Mouse (Mus musculus) natural killer cell, adult 2 months (primary cell): ENCODE measurements around the gene Yy1.
A peak's percentile ranks its signal among the peaks of the same experiment; 100 is the strongest.
"Not testable (repeated sequence)": the region's sequence is repeated elsewhere in the genome, so short reads cannot be mapped to it uniquely, and the experiment has no call there.

Experiments
- DNase-seq, 2 experiments: peaks; one replicate each; pipeline ENCODE4 v3.0.0; 2022; ENCODE audit warnings: low spot score in 2 of 2

Yy1 gene

DNA sequence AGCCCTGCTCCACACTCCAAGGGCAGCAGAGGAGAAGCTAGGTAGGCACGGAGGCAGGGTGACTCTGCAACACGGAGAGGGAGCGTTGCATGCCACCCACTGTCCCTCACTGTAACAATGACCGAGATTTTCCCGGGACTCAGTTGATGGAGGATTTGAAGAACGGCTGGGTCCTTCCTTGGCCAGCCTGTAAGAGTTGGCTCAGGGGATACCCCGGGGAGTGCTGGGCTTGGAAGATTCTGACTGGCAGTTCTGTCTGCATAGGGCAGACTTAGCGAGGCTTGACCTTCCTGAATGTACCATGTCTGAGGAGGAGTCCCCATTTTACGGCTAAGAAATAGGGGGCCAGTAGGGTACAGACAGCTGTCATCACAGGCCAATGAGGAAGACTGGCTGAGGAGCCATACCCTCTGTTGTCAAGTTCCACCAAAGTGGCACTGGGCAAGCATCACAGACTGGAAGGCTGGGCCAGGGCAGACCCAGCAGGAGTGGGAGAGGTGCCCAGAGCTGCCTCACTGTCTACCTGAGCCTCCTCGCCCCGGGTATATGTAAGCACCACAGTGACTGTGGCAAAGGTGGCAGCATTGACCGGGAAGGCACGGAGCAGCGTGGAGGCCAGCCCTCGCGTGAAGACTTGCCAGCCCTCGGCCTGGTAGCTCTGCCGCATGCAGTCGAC is 33.6 kb downstream of the Yy1 start:
- DNase-seq: no peak

DNA sequence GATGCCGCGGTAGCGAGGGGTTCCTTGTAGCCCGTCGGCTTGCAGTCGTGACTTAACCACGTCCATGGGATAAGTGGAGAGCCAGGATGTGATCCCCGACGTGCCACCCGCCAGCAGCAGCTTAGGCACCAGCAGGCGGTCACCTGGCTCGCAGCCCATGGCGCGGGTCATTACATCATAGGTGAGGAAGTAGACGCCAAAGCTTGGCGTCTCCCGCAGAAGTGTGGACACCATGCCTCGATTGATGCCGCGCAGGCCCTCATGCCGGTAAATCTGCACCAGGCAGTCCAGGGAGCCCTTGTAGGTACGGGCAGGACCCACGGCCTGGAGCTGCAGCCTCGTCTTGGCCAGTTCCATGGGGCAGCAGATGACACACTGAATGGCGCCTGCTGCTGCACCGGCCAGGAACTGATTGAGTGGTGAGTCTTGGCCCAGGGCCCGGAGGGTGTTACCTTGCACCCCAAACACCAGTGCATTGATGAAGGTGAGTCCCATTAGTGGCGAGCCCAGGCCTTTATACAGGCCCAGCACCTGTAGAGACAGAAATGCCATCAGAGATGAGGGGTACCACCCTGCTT is 34.3 kb downstream of the Yy1 start:
- no peak for DNase-seq

DNA sequence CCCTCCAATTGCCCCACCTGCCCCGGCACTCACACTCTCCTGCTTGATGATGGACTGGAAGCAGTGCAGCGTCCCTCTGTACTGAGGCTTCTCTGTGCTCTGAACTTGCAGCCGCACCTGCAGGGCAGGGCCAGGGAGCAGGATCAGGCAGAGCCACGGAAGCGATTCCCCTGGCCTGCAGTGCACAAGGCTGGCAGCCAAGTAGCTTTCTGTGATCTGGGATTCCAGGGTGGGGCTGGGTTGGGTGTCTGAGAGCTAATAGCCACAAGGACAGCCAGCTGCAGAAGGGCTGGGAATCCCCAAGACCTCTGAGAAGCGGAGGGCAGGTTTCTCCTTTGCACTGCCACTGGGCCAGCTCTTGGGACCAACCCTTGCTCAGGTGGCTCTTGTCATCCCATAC is 34.9 kb downstream of the Yy1 start:
- no peak for DNase-seq

DNA sequence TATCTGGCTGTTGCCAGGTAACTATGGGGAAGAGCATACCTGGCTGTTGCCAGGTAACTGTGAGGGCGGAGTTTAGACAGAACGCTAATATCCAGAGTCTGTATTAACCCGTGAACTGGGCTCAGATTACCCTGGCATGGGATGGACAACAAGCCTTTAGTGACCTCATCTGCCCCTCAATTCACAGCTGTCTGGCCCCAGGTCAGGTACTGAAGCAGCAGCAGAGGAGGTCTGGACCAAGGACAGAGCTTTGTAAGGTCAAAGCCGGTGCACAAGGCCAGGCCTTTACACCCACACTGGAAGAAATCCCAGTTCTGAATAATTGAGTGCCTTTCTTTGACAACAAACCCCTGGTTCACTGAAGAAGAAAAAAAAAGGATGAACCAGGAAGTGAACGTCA is 36.9 kb downstream of the Yy1 start:
- DNase-seq: no peak

DNA sequence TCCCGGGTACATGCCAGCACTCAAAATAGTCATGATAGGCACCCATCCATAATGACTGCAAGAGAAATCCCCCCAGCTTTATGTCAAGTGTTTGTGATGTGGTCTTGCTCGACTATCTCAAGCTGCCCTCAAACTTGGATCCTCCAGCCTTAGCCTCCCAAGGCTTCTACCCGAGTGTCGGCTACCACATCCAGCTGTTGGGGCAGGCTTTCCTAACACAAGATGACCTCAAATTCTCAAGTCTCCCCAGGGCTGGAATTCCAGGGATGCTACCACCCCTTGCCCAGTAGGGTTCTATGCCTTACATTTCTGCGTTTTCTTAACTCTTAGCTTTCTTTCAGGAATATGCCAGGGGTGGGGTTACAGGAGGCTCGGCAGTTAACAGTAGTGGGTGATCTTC is 37.6 kb downstream of the Yy1 start:
- no peak for DNase-seq

DNA sequence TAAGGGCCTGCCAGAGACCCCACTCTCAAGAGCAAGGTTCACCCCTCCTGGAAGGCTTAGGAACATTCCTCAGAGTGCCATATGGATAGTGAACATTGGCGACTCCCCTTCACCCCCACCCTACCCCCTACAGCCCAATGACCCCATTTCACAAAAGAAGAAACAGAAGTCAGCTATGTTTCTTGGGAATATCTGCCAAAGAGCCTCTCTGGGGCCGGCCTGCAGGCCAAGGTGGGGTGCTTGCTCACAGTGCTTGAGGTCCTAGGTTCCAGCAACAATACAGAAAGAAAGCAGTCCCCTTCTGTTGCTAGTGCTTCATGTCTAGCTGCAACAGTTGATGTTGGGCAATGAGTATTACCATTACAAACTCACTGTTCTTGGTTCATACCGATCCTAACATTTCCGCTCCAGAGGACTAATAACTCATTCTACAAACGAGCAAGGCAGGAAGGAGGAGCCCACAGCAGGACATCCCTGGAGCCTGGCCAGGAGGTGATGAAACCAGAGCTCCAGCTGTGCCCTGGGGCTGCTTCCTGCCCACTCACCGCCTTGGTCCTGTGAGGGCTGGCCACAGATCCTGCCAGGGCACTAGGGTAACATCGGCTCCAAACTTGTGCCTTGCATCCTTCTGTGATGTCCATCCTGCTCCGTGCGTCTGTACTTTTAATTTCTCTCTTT is 39.3 kb downstream of the Yy1 start:
- no peak for DNase-seq

DNA sequence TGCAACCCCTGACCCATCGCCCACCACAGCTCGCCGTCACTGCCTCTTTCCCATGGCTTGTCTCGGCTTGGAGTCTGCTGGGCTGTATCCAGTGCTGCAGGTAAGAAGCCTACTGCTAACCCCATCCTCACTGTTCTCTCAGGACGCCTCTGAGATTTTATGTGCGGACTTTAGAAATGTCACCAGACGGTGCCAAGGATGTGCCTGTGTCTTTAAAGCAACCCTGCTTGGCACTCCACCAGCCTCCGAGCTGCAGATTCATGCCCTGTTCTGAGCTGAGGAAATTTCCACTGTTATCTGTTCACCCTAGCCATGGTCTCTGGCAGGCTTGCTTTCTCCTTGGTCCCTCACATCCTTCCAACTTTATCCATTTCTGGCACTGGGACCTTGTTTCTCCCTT is 40.1 kb downstream of the Yy1 start:
- no peak for DNase-seq

DNA sequence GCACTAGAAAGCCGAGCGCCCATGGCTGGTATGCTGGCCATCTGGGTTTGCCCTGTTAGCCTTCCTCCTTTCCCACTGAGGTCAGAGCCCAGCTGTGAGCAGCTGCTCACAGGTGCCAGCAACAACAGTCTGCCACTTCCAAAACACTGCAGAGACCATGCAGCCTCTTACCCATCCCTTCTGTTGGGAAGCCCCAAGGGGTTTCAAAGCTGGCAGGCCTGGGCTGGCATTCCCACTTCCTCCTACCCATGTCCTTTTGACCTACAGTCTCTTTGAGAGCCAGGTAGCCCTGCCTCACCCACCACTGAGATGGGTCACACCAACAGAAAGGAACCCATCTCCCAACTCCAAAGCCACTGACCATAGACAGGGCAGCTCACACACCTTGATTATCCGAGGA is 40.6 kb downstream of the Yy1 start:
- DNase-seq: no peak

DNA sequence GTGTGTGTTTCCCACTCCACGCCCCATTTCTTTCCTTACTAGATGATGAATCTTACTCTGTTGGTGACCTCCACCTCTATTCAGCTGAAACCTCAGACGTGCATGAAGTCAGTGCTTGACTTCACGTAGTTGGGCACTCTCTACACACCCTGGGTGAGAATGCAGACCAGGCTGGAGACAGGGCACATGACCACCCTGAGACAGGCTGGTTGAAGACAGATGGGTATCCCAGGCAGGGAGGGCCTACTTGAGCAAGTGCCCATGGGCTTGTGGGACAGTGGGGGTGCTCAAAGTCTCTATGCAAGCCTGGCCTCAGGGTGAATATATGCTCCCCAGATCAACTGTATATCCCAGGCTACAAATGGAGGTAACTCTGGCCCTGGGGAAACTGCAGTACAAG is 41.6 kb downstream of the Yy1 start:
- DNase-seq: no peak

DNA sequence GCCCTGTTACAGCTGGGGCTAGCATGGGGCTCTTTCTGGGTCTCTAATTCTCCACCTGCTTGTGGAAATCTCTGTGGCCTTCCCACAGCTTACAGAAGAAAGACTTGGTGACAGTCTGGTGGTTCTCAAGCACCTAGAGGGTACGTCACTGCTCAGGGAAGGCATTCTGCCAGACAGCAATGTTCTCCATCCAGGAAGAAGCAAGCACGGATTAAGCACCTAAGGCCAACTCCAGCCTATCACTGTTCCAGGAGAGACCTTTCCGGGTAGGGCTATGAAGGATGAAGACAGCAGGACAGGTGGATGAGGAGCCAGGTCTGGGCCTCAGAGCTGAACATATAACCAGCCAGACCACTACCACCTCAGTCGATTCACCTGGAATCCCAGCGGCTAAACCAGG is 42.0 kb downstream of the Yy1 start:
- DNase-seq: no peak

DNA sequence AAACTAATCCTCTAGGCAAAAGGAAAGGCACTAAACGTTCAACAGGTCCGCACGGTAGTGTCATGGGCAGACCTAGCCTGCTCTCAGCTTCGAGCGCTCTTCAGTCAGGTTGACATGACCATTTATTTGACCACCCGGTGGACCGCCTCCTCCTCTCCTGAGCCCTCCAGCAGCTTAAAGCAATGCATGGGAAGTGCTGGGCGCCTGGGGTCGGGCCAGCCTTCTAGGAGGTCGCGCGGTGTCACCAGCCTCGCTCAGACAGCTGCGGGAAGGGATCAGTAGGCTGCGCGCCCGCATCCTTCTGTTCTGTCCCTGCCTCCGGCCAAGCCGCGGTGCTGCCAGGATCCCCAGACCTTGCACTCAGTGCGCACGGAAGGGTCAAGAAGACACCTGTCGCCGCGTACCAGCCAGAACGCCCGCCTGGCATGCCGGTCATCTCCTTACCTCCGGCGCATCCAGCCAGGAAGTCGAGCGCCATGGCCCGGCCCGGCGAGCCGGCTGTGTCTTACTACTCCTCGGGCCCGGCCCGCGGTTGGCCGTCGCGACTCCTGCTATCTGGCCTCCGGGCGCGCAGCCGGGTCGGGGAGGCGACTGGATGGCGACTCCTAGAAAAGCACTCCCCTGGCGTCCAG is 42.6 kb downstream of the Yy1 start:
- no peak for DNase-seq

DNA sequence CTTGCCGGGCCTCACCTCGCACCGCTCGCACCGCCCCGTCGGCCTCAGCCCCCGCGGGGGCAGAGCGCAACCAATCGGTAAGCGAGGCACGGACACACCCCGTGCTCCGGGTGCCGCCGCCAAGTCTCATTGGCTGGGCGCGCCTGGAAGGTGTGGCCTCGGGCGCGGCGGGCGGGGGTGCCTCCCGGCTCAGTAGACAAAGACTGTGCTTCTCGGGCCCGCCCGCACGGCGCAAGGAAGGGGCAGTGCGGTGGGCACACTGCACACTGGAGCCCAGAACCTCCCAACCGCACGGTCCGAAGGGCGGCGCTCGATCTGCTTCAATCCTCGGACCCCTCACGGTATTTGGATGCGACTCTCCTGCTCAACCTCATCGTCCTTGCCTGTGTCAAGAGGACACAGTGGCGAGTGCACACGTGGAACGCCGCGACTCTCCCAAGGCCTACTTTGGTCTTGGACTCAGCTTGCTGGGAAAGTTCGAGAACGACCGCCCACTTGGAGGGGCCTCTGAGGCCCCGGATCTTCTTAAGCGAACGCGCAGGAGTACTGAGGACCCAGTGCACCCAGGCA is 43.2 kb downstream of the Yy1 start, which contains the start of the genes Slc25a29 and Slc25a47:
Gene Slc25a29, minus strand, starts transcription at position 44 of the 570 bp plus-strand sequence.
Gene Slc25a47, plus strand, starts transcription at position 207 of the 570 bp plus-strand sequence.
- peak; percentile 87 to 90 for DNase-seq

DNA sequence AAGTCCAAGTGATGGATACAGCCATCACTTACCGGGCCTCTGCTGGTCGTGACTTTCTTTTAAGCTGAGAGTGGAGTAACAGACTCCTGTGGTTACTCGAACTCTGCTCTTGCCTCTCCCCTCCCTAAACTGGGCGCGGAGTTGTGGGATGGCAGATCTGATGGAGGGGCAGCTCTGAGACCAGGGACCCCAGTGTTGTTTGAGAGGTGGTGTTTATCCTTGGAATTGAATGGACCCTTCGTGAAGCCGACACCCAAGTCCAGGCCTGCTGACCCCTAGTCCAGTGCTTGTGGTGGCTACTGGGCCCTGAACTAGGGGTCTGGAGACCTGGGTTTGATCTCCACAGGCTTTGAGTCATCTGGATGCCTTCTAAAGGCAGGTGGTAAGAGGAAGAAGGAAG is 43.9 kb downstream of the Yy1 start:
- DNase-seq: no peak

DNA sequence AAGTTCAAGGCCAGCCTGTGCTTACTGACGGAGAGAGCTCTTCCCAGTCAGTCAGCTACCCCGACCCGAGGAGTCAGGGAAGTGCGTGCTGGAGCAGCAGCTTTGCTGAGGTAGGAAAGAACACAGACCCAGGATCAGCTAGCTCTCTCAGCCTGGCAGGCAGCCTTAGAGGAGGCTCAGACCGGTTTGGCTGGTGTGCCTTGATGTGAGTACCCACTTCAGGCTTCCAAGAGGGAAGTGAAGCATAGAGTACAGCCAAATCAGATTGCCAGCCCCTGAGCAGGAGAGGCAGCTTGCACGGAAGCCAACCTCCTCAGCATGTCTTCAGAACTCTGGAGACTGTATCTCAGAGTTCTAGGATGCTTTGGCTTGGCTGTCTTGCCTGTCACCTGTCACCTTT is 48.4 kb downstream of the Yy1 start:
- no peak for DNase-seq

DNA sequence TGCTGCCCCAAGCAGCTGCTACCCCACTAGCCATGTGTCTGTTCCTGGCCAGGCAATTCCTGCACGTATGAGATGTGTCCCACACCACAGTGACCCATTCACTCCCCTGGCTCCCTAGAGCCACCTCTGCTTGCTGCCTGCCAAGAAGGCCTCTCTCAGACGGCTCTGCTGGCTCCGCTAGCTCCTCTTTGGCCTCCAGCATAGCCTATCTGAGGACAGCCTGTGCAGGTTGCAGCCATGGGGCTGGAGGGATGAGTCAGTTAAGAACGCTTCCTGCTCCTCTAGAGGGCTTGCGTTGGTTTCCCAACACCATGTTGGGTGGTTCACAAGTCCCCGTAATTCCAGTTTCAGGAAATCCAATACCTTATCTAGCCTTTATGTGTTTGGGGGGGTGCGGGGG is 49.9 kb downstream of the Yy1 start:
- no peak for DNase-seq

DNA sequence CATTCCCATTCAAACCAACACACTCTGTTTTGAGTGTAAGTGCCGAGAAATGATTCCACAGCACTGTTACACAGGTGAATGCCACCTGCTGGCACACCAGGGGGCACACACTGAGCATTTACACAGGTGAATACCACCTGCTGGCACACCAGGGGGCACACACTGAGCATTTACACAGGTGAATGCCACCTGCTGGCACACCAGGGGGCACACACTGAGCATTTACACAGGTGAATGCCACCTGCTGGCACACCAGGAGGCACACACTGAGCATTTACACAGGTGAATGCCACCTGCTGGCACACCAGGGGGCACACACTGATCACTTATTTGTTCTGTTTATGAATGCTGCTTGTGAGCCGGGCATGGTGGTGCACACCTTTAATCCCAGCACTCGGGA is 55.3 kb downstream of the Yy1 start:
- DNase-seq: not testable (repeated sequence)

DNA sequence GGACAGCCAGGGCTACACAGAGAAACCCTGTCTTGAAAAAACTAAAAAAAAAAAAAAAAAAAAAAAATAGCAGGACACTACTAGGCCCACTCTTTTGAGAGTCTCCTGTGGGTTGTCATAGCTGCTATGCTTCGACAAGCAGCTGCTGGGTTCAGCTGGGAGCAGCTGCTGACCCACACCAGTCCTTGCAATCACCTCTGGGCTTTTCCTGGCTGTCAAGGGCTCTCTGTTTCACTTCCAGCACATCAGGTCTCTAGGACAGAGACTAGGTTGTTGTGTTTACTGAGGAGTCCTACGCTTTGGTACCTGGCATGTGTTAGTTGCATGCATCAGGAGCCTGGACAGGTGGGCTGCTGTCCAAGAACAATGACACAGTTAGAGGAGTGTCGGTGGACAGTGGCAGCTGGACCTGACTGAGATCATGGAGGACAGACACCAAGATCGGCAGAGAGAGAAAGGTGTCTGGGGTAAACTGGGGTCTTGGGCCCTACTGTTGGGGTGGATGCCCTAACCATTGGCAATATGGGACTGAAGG is 56.8 kb downstream of the Yy1 start:
- DNase-seq: no peak

DNA sequence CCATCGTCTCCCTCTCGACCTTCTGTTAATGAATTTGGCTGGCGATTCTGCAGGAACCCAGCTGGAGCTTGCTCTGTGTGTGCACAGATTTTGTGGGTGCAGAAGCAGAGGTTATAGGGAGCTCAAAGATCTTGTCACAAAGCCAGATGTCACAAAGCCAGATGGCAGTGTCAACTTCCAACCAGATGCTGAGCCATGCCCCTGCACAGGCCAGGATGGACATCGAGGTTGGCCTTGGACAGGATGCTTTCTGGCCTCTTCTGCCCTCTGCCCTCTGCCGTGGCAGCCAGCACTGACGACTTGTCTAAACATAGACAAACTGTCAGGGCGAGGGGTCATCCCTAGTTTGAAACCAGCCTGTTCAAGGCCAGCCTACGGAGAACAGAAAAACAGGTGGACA is 57.4 kb downstream of the Yy1 start:
- DNase-seq: no peak

DNA sequence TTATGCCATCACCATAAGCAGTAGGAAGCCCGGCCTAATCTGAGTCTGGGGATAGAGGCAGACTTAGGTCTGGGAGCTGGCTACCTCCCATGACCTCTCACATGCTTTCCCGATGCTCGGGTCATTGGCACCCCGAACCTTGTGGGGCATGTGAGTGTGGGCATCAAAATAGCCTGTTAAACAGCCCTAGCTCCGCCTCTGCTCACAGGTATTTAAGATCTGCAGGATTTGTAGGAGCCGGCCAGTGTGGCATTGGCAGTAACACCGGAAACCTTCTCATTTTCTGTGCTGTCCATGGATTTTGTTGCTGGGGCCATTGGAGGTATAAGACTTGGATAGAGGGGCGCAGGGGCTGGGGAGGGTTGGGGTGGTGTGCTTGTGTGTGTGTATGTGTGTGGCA is 58.1 kb downstream of the Yy1 start:
- DNase-seq: no peak

DNA sequence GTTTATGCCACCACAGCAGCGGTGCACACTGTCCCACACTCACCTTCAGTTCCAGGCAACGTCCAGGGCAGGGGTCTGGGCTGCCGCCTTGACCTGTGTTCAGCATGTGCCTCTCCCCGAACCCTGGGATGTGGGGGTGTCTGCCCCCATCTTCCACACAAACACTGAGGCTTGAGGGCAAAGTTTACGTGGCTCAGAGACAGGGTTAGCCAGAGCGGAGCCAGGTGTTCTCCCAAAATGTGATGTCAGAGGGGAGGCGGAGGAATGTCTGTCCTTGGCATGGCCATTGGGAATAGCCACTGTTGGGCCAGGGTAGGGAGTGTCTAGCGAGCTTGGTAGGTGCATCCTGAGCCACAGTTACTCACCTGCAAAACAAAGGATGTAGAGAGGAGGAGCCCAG is 60.0 kb downstream of the Yy1 start:
- DNase-seq: no peak

DNA sequence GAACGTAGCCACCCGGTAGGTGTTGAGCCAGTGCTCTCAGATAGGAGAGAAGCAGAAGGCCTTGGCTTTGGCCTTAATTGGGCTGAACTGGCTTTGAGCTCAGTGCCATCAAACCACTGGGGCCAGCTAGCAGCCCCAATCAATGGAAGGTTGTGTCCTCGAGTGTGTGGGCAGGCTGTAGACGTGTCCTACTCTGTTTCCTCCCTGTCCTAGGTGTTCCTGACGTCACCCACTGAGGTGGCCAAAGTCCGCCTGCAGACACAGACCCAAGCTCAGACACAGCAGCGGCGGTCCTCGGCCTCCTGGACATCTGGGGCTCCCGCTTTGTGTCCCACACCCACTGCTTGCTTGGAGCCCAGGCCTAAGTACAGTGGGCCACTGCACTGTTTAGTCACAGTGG is 62.3 kb downstream of the Yy1 start:
- no peak for DNase-seq

DNA sequence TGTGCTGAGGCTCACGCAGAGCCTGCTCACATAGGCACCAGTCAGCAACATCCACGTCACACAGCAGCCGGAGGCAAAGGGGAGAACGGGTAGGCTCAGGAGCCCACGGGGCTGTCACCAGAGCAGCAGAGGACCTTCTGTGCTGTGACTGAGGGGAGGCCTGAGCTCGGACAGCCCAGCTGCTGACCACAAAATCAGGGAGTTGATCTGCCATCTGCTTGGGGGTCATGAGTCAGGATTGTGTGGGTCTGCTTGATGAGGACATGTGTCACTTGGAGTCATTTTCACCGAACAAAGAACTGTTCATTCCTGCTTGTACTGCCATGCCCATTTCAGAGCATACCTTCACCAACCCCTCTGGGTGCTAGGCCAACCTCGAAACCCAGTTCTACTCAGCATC is 63.4 kb downstream of the Yy1 start:
- DNase-seq: no peak
